Mouse (Mus musculus) limb, embryonic 11.5 days (tissue): ENCODE measurements around the gene Bcl2l11. TPM values are rescaled to one million over a fixed set of nuclear protein-coding genes. Genes with fewer than 3 reads are reported as not detected.

ENCODE experiments used
- ATAC-seq: fragments of 200-750 bp; cut with Nextera tagmentation; 2 replicates; pipeline ENCODE4 v1.8.0; 2017; ENCODE audit warnings: low read depth; ENCODE audit not compliant: insufficient number of reproducible peaks, low FRiP score, low TSS enrichment
- DNase-seq: peaks from one replicate; pipeline ENCODE4 v3.0.0-alpha.2; 2015; ENCODE audit warnings: low spot score
- H3K27ac ChIP-seq: fragments of 300-500 bp; sonication (generic); replicated peaks from 2 replicates; pipeline ENCODE4 v1.5.1; 2014; ENCODE audit warnings: low read depth, mild to moderate bottlenecking, low read length
- H3K27me3 ChIP-seq: fragments of 300-500 bp; sonication (generic); 2 replicates; pipeline ENCODE4 v1.6.1; 2014; ENCODE audit warnings: mild to moderate bottlenecking, low read length, mixed read lengths; ENCODE audit not compliant: control insufficient read depth, insufficient read depth
- H3K36me3 ChIP-seq: fragments of 300-500 bp; sonication (generic); 2 replicates; pipeline ENCODE4 v1.6.1; 2014; ENCODE audit warnings: mild to moderate bottlenecking, low read length, moderate library complexity, mixed read lengths; ENCODE audit not compliant: control insufficient read depth, insufficient read depth
- H3K4me1 ChIP-seq: fragments of 300-500 bp; sonication (generic); 2 replicates; pipeline ENCODE4 v1.6.1; 2014; ENCODE audit warnings: low read length, mixed read lengths; ENCODE audit not compliant: control insufficient read depth, insufficient read depth
- H3K4me2 ChIP-seq: fragments of 300-500 bp; sonication (generic); 2 replicates; pipeline ENCODE4 v1.6.1; 2014; ENCODE audit warnings: low read depth, mild to moderate bottlenecking, moderate library complexity; ENCODE audit not compliant: severe bottlenecking
- H3K4me3 ChIP-seq: fragments of 300-500 bp; sonication (generic); 2 replicates; pipeline ENCODE4 v1.5.1; 2014; ENCODE audit warnings: low read depth, low read length
- H3K9ac ChIP-seq: fragments of 300-500 bp; sonication (generic); 2 replicates; pipeline ENCODE4 v1.6.1; 2014; ENCODE audit warnings: mild to moderate bottlenecking, low read length
- H3K9me3 ChIP-seq: fragments of 300-500 bp; sonication (generic); 2 replicates; pipeline ENCODE4 v1.6.1; 2016; ENCODE audit warnings: low read length; ENCODE audit not compliant: control insufficient read depth
- WGBS: fragments of 180-500 bp; shearing (Covaris S2); extraction: QIAGEN DNeasy Blood & Tissue Kit; methylation state at CpG from one replicate; pipeline ENCODE4 v1.1.7; 2014; 5-methylcytosine and 5-hydroxymethylcytosine counted together
- polyA plus RNA-seq: library from polyadenylated mRNA; unstranded; fragments of >200 nt; fragmentation: Nextera tagmentation; extraction: Ambion mirVana; gene quantifications from 2 replicates; pipeline ENCODE4 v1.2.1, GENCODE M21; 2014

The Bcl2l11 gene
- polyA plus RNA-seq, 1 experiment from 2014 or later, result 23.4 TPM

DNA sequence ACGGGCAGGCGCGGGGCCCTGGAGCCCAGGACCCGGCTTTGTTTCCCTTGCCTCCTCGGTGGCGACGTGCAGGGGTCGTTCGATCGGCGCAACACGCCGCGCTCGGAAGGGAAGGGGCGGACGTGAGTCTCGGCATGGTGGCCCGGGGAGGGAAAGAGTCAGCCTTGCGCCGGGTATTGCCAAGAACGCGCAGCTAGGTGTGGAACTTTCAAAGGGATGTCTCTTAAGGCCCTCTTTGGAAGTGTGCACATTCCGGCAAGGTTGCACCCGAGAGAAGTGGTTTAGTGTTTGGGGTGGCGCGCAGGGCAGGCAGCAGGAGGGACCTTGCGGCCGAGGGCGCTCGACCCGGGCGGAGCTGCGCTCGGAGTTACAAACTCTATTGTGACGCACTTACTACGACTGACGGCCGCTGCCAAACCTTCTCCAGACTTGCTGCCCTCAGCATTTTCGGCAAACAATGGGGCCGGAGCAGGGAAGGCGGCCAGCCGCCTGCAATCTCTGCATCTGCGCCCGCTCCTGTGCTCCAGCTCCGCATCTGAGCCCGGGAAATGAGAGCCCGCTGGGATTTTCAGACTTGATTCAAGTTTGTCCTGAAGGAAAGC lies 2.0 kb downstream of the Bcl2l11 start:
- H3K4me2 ChIP-seq, result peak overlapping the region; percentile 95
- under 1% methylated on average over 48 of the region's 48 CpGs for WGBS
- peak overlapping the region; percentile 73 for H3K4me3 ChIP-seq
- H3K9me3 ChIP-seq, result no peaks in the 10 kb centered on the region
- peak overlapping the region; percentile 70 for H3K9ac ChIP-seq
- peaks cover 28% of the 10 kb centered on the region for H3K4me1 ChIP-seq
- H3K27ac ChIP-seq, result peak overlapping the region; percentile 76
- DNase-seq (peak; percentile 81), ATAC-seq (0 out of 2 replicates have a peak, but pooled peaks have one; percentile 14)
- peaks cover 15% of the 10 kb centered on the region; the same call in 1 of the 2 replicates for H3K36me3 ChIP-seq
- peaks cover 19% of the 10 kb centered on the region for H3K27me3 ChIP-seq

GRCm38 (mm10) chr2:128128532-128128931 lies 2.7 kb downstream of the Bcl2l11 start:
- WGBS, result 18% methylated on average over 10 of the region's 10 CpGs
- H3K27ac ChIP-seq, result no peak overlapping the region
- ATAC-seq, result no peak
- peaks cover 23% of the 10 kb centered on the region for H3K4me1 ChIP-seq
- DNase-seq, result peak; percentile 28
- peaks cover 13% of the 10 kb centered on the region for H3K27me3 ChIP-seq
- H3K4me2 ChIP-seq, result peak overlapping the region; percentile 95
- H3K4me3 ChIP-seq, result peak overlapping the region; percentile 73
- H3K36me3 ChIP-seq, result peaks cover 15% of the 10 kb centered on the region; the same call in 1 of the 2 replicates
- no peaks in the 10 kb centered on the region for H3K9me3 ChIP-seq
- H3K9ac ChIP-seq, result peak overlapping the region; percentile 70

DNA sequence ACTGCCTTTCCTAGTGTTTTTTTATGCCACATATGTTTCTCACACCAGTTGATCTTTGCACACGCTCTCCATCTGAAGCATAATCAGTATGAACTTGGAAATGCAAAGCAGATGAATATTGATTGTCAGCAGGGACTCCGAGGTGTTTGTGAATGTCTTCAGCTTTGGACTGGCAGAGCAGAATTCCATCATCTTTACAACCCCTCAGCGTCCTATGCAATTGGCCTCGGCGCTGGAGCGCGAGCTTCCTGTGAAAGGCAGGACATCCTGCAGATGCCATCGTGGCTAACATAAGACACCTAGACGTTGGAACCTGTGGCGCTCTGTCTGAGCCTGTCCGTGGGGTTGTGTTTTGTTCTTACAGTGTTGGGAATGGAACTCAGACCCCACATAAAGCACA lies 5.7 kb downstream of the Bcl2l11 start:
- no peaks in the 10 kb centered on the region for H3K9me3 ChIP-seq
- no peak overlapping the region for H3K27ac ChIP-seq
- no peak overlapping the region for H3K4me3 ChIP-seq
- peaks cover 12% of the 10 kb centered on the region for H3K4me1 ChIP-seq
- H3K36me3 ChIP-seq, result peaks cover 23% of the 10 kb centered on the region
- H3K9ac ChIP-seq, result no peak overlapping the region
- ATAC-seq, result no peak
- no peaks in the 10 kb centered on the region for H3K27me3 ChIP-seq
- 81% methylated on average over 11 of the region's 11 CpGs for WGBS
- H3K4me2 ChIP-seq, result no peak overlapping the region
- no peak for DNase-seq

DNA sequence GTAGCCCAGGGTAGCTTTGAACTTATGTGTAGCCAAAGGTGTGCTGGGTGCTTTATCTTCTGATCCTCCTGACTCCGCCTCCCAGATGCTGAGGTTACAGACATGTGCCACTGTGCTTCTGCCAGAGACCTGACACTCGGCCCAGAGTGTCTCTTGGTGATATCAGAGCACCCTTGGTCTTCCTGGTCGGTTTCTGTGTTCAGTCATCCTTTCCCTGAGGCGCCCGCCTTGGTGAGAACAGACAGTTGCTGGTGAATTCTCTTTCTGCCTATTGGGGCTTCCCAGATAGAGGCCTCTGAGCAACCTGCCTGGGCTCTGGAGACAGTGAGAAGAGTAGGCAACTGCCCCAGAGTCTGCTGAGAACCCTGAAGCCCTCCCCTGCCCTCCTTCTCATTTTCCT lies 6.8 kb downstream of the Bcl2l11 start:
- no peak overlapping the region for H3K4me3 ChIP-seq
- H3K27me3 ChIP-seq, result no peaks in the 10 kb centered on the region
- DNase-seq, result no peak
- H3K4me1 ChIP-seq, result peaks cover 17% of the 10 kb centered on the region
- no peaks in the 10 kb centered on the region for H3K9me3 ChIP-seq
- WGBS, result 87% methylated on average over 5 of the region's 5 CpGs
- no peak overlapping the region for H3K27ac ChIP-seq
- no peak overlapping the region for H3K9ac ChIP-seq
- no peak overlapping the region for H3K4me2 ChIP-seq
- no peak for ATAC-seq
- H3K36me3 ChIP-seq, result peaks cover 23% of the 10 kb centered on the region

GRCm38 (mm10) chr2:128133865-128134264 lies 8.0 kb downstream of the Bcl2l11 start:
- Histone ChIP-seq H3K27ac (no peak overlapping the region), H3K27me3 (no peaks in the 10 kb centered on the region), H3K9me3 (no peaks in the 10 kb centered on the region), H3K9ac (no peak overlapping the region), H3K4me2 (no peak overlapping the region), H3K4me3 (no peak overlapping the region), H3K36me3 (peaks cover 23% of the 10 kb centered on the region), H3K4me1 (peaks cover 26% of the 10 kb centered on the region)
- no peak for DNase-seq
- ATAC-seq, result no peak

DNA sequence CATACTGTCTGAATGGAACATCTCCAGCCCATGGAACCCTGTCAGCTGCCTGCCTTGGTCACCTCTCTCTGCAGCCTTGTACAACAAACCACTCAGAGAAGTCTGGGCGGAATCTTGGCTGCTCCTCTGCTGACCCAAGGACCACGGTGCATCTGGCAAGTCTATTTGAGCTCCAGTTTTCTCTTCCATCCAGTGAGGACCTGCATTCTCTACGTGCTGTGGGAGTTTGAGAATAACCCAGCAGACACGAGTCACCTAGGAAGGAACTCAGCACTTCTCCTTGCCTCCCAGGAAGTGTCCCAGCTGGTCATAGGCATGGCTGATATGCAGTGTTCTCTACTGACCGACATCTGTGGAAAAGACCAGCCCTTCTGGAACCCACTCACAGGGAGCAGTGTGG lies 8.6 kb downstream of the Bcl2l11 start:
- no peak overlapping the region for H3K27ac ChIP-seq
- H3K36me3 ChIP-seq, result peaks cover 24% of the 10 kb centered on the region
- no peak for ATAC-seq
- 86% methylated on average over 5 of the region's 5 CpGs for WGBS
- H3K9ac ChIP-seq, result no peak overlapping the region
- H3K4me1 ChIP-seq, result peaks cover 31% of the 10 kb centered on the region
- H3K4me3 ChIP-seq, result no peak overlapping the region
- H3K4me2 ChIP-seq, result no peak overlapping the region
- no peak for DNase-seq
- no peaks in the 10 kb centered on the region for H3K27me3 ChIP-seq
- H3K9me3 ChIP-seq, result no peaks in the 10 kb centered on the region

DNA sequence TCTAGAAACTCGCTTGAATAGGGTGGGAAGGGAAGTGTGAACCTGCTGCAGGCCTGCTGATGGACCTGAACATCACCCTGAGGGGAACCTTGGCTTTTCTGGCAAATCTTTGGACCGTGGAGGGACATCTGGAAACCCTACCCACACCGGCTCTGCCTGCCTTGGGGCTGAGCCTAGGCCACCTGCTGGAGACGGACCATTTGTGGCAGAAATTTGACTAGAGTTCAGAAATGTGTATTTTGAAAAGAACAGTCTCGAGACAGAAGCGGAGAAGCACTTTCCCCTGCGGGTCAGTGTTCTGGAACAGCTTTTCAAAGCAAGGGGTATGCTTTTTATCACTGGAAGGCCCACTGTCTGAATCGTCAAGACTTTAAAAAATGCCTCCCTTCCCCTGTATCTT lies 9.1 kb downstream of the Bcl2l11 start:
- Histone ChIP-seq H3K27me3 (no peaks in the 10 kb centered on the region), H3K9me3 (no peaks in the 10 kb centered on the region), H3K4me2 (no peak overlapping the region), H3K4me3 (no peak overlapping the region), H3K4me1 (peaks cover 29% of the 10 kb centered on the region), H3K9ac (no peak overlapping the region), H3K27ac (no peak overlapping the region), H3K36me3 (peaks cover 25% of the 10 kb centered on the region)
- 78% methylated on average over 8 of the region's 8 CpGs for WGBS
- DNase-seq (no peak), ATAC-seq (no peak)

DNA sequence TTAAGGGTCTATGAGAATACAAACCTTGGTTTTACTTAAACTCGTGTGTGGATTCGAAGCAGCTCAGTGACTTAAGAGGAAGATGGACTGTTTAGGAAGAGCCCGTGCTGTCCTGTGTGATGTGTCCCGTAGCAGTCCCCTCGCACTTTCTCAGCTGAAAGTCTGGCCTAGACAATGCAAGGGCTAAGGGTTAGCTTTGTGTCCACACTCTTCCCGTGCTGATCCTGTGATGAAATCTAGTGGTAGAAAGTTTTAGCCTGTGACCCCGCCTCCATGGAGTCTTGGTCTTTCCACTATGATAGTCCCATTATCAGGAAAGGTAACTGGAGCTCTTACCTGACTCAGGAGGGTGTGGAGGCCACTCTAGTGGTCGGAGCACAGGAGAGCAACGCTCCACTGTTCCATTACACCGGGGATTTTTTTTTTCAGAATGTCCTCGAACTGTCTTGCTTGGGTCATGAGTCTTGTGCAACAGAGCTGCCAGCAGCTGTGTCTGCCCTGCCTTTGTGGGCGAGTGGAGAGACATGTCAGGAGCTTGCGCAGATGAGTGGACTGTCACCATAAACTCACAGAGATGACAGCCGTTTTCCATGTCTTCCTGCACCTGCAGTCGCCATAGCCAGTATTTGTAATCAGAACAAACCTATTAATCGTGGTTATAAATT lies 11.1 kb downstream of the Bcl2l11 start:
- 92% methylated on average over 16 of the region's 16 CpGs for WGBS
- peaks cover 29% of the 10 kb centered on the region for H3K4me1 ChIP-seq

More for the DNA sequence above, 11.1 kb downstream of the Bcl2l11 start:
- no peaks in the 10 kb centered on the region for H3K9me3 ChIP-seq
- H3K36me3 ChIP-seq, result peaks cover 13% of the 10 kb centered on the region
- H3K9ac ChIP-seq, result no peak overlapping the region
- H3K4me3 ChIP-seq, result no peak overlapping the region
- H3K27ac ChIP-seq, result no peak overlapping the region
- H3K4me2 ChIP-seq, result no peak overlapping the region
- no peak for ATAC-seq
- H3K27me3 ChIP-seq, result no peaks in the 10 kb centered on the region
- no peak for DNase-seq
